Mouse (Mus musculus): ENCODE results near the gene Ppp1r12c. TPM values are rescaled to one million over a fixed set of nuclear protein-coding genes. Genes with fewer than 3 reads are reported as not detected.
A peak's percentile ranks its signal among the peaks of the same experiment; 100 is the strongest.

Gene Ppp1r12c
- polyA plus RNA-seq, 1 experiment from 2014 or later = 40.9 TPM

DNA sequence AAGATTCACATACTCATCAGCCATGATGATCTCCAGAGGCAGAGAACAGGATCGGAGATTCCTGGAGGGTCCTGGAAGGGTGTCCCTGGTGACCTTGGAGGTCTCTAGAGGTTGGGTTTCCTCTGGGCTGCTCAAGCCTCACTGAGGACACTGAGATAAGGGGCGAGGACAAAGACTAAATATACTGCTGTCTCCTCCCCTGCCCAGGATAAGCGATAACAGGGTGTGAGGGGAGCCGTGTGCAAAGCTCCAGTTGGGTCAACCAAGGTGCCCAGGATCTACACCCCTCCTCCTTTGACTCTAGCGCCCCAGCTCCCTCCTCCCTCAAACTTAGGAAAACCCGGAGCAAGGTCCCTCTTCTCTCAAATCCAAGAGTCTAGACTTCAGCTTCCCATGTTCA lies 20.8 kb upstream of the Ppp1r12c start:
- H3K27ac ChIP-seq (replicated peaks; ENCODE audit: low read depth, low read length) = no peak overlapping the region
- H3K9ac ChIP-seq (ENCODE audit: low read length) = no peak overlapping the region
- 82% methylated on average over 6 of the region's 6 CpGs for WGBS

DNA sequence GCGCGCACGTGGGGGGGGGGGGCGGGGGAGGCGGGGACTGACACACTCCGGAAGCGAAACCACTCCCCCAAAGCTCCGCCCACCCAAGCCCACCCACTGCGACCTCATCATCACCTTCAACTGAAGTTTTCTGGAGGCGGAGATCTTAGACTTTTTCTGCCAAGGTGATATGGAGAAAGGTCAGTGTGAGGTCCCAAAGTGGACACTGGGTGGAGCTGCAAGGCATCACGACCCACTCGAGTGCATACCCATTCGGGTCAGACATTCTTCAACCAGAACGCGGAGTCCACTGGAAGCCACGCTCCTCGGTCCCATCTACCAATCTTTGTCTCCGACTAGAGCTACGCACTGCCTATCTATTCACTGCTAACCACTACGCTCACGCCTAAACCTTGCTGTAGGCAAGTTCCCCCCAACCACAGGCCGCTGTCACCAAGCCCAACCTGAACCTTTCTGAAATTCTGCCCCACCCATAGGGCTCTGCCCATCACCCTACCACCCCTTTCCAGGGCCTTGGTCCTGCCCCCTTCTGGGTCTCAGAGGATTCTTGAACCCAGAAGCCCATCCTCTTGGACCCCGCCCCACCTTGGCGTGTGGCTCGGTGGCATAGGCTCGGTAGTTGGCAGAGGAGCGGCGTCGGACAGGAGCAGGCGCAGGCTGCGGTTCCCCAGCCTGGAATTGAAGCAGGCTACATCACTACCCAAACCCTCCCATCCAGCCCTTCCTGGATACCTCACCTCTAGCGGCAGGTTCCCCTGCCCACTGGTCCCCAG lies 19.9 kb upstream of the Ppp1r12c start:
- H3K27ac ChIP-seq (replicated peaks; ENCODE audit: low read depth, low read length) = no peak overlapping the region
- H3K4me3 ChIP-seq (ENCODE audit: low read depth, low read length) = no peak overlapping the region
- peak overlapping the region; percentile 28 for H3K4me2 ChIP-seq (ENCODE audit: low read depth, severe bottlenecking)
- H3K36me3 ChIP-seq (ENCODE audit: control insufficient read depth, insufficient read depth, low read length) = no peaks in the 10 kb centered on the region
- no peaks in the 10 kb centered on the region; the same call in 1 of the 2 replicates for H3K4me1 ChIP-seq (ENCODE audit: control insufficient read depth, insufficient read depth, low read length)
- 0 out of 2 replicates have a peak, but pooled peaks have one; percentile 1 for ATAC-seq (ENCODE audit: insufficient number of reproducible peaks, low FRiP score, low TSS enrichment, low read depth)
- no peak for DNase-seq (ENCODE audit: low spot score)
- H3K27me3 ChIP-seq (ENCODE audit: control insufficient read depth, insufficient read depth, low read length) = no peaks in the 10 kb centered on the region
- WGBS = 32% methylated on average over 32 of the region's 32 CpGs
- no peaks in the 10 kb centered on the region for H3K9me3 ChIP-seq (ENCODE audit: control insufficient read depth, low read length)
- H3K9ac ChIP-seq (ENCODE audit: low read length) = no peak overlapping the region

More for the DNA sequence above, 20.8 kb upstream of the Ppp1r12c start:
- H3K36me3 ChIP-seq (ENCODE audit: control insufficient read depth, insufficient read depth, low read length) = no peaks in the 10 kb centered on the region
- no peaks in the 10 kb centered on the region for H3K27me3 ChIP-seq (ENCODE audit: control insufficient read depth, insufficient read depth, low read length)
- no peak for DNase-seq (ENCODE audit: low spot score)
- H3K4me1 ChIP-seq (ENCODE audit: control insufficient read depth, insufficient read depth, low read length) = 0 out of 2 replicates have a peak, but pooled peaks cover 4% of the 10 kb centered on the region
- no peaks in the 10 kb centered on the region for H3K9me3 ChIP-seq (ENCODE audit: control insufficient read depth, low read length)
- no peak overlapping the region for H3K4me3 ChIP-seq (ENCODE audit: low read depth, low read length)
- no peak for ATAC-seq (ENCODE audit: insufficient number of reproducible peaks, low FRiP score, low TSS enrichment, low read depth)
- no peak overlapping the region for H3K4me2 ChIP-seq (ENCODE audit: low read depth, severe bottlenecking)

DNA sequence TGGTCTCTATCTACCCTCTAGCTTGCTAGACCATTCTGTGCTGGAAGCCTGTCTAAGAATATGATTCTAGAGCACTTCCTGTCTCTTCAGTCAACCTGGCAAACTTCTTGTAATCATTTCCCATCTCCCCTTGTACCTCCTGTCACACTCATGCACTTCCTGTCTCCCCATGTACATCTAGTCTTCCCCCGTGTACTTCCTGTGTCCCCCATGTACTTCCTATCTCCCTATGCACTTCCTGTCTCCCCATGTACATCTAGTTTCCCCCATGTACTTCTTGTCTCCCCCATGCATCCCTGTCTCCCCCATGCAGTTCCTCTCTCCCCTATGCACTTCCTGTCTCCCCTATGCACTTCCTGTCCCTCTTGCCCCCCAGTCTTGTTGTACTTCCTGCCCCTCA lies 17.0 kb upstream of the Ppp1r12c start:
- no peaks in the 10 kb centered on the region for H3K27me3 ChIP-seq (ENCODE audit: control insufficient read depth, insufficient read depth, low read length)
- no peaks in the 10 kb centered on the region for H3K9me3 ChIP-seq (ENCODE audit: control insufficient read depth, low read length)
- ATAC-seq (ENCODE audit: insufficient number of reproducible peaks, low FRiP score, low TSS enrichment, low read depth) (no peak), DNase-seq (ENCODE audit: low spot score) (no peak)
- H3K27ac ChIP-seq (replicated peaks; ENCODE audit: low read depth, low read length) = no peak overlapping the region
- no peak overlapping the region for H3K4me3 ChIP-seq (ENCODE audit: low read depth, low read length)
- H3K36me3 ChIP-seq (ENCODE audit: control insufficient read depth, insufficient read depth, low read length) = no peaks in the 10 kb centered on the region
- H3K4me2 ChIP-seq (ENCODE audit: low read depth, severe bottlenecking) = no peak overlapping the region
- H3K4me1 ChIP-seq (ENCODE audit: control insufficient read depth, insufficient read depth, low read length) = peaks cover 2% of the 10 kb centered on the region; the same call in 1 of the 2 replicates
- no peak overlapping the region for H3K9ac ChIP-seq (ENCODE audit: low read length)
- WGBS = 80% methylated on average over 1 of the region's 1 CpGs

DNA sequence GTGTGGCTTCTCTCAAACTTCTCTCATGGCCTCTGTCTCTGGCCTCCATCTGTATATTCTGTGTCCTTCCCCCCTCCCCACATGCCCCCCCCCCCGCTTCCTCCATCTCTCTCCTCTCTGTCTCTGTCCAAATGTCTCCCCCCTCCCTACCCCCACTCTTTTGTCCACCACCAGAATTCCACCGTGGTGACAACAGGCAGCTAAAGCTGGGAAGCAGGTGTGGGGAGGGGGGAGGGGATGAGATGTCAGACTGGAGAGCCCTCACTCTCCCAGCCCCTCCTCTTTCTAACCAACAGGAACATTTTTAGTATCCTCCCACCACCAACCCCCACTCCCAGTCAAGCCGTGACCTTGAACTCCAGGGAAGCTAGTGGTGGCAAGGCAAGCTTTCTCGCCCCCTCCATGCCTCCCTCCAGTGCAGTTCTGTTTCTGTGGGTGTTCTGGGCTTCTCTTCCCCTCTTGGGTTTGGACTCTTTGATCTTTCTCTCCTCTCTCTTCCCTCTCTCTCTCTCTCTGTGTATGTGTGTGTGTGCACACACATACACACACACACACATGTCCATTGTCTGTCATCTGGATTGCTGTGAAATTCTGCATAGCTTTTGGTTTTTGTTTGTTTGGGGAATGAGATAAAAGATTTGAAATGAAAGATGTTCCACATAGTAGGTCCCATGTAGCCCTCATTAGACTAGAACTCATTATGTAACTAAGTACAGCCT lies 15.0 kb upstream of the Ppp1r12c start, which contains the start of gene Tnnt1:
Tnnt1 (minus strand) TSS at position 51 of the 719 bp plus-strand sequence.
- ATAC-seq (ENCODE audit: insufficient number of reproducible peaks, low FRiP score, low TSS enrichment, low read depth) (peak; percentile 51; the same call in 1 of the 2 replicates), DNase-seq (ENCODE audit: low spot score) (no peak)
- Histone ChIP-seq H3K27me3 (ENCODE audit: control insufficient read depth, insufficient read depth, low read length) (no peaks in the 10 kb centered on the region), H3K9ac (ENCODE audit: low read length) (no peak within 1 kb of the TSS), H3K4me1 (ENCODE audit: control insufficient read depth, insufficient read depth, low read length) (peaks cover 2% of the 10 kb centered on the region; the same call in 1 of the 2 replicates), H3K27ac (replicated peaks; ENCODE audit: low read depth, low read length) (no peak within 1 kb of the TSS), H3K4me2 (ENCODE audit: low read depth, severe bottlenecking) (peak within 1 kb of the TSS; percentile 4; the same call in 1 of the 2 replicates), H3K4me3 (ENCODE audit: low read depth, low read length) (no peak within 1 kb of the TSS), H3K9me3 (ENCODE audit: control insufficient read depth, low read length) (no peaks in the 10 kb centered on the region), H3K36me3 (ENCODE audit: control insufficient read depth, insufficient read depth, low read length) (no peaks in the 10 kb centered on the region)
- WGBS = 18% methylated on average over 4 of the region's 4 CpGs

DNA sequence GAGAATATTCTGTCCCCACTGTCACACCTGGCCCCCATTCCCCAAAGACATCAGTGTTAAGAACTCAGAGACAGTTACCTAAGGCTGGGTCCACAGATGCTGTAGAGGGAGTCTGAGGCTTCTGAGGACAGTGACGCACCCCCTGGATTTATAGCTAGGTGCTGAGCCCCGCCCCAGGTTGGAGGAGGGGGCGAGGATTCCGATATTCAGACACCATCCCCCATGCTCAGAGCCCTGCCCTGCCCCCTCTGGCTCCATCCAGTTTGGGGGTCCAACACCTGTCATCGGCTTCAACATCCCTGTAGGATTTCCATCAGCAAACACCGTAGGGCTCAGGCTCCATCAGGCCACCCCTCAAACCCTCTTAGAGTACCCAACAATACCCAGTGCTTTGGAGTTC lies 14.4 kb upstream of the Ppp1r12c start:
- ATAC-seq (ENCODE audit: insufficient number of reproducible peaks, low FRiP score, low TSS enrichment, low read depth) (peak; percentile 37), DNase-seq (ENCODE audit: low spot score) (no peak)
- Histone ChIP-seq H3K4me2 (ENCODE audit: low read depth, severe bottlenecking) (peak overlapping the region; percentile 4; the same call in 1 of the 2 replicates), H3K27ac (replicated peaks; ENCODE audit: low read depth, low read length) (no peak overlapping the region), H3K9ac (ENCODE audit: low read length) (no peak overlapping the region), H3K4me1 (ENCODE audit: control insufficient read depth, insufficient read depth, low read length) (peaks cover 2% of the 10 kb centered on the region; the same call in 1 of the 2 replicates), H3K27me3 (ENCODE audit: control insufficient read depth, insufficient read depth, low read length) (no peaks in the 10 kb centered on the region), H3K4me3 (ENCODE audit: low read depth, low read length) (no peak overlapping the region), H3K36me3 (ENCODE audit: control insufficient read depth, insufficient read depth, low read length) (no peaks in the 10 kb centered on the region), H3K9me3 (ENCODE audit: control insufficient read depth, low read length) (no peaks in the 10 kb centered on the region)
- WGBS = 52% methylated on average over 6 of the region's 6 CpGs

DNA sequence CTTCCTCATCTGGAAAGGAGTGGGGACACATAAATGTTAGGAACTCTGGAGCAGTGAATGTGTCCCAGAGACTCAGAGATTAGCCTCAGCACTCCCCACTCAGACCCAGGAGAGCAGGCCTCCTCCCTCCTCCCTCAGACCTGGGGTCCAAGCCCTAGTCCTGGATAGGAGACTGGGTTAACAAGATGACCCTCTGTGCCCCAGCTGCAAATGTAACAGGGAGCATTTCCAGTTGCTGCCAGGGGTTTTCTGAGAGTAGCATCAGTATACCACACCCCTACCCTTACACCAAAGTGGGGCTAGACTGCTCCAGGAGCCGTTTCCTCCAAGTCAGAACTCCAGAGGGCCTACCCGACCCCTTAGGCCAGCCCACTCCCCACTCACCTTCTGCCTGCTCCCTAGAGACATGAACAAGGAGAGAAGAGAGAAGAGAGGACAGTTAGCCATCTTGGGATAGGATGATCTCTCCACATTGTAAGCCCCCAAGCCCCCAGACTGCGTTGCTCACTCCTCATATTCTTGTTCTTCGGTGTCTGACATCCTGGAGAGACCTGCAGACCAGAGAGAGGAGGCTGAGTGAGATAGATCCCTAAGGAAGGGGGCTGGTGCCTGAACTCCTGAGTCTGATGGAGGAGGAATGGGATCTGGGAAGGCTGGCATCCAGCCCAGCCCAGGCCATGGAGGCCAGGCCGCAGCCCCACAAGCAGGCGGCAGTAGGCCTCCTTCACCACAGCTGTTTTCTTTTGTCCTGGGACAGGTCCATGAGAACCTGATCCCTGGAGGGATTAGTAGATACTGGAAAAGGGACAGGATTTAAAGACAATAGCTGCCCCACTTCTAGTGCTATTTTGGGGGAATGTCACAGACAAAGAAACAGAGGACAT lies 12.6 kb upstream of the Ppp1r12c start:
- H3K27ac ChIP-seq (replicated peaks; ENCODE audit: low read depth, low read length) = no peak overlapping the region
- H3K4me2 ChIP-seq (ENCODE audit: low read depth, severe bottlenecking) = no peak overlapping the region
- WGBS = 71% methylated on average over 6 of the region's 6 CpGs
- no peak overlapping the region for H3K9ac ChIP-seq (ENCODE audit: low read length)
- H3K4me3 ChIP-seq (ENCODE audit: low read depth, low read length) = no peak overlapping the region
- DNase-seq (ENCODE audit: low spot score) (no peak), ATAC-seq (ENCODE audit: insufficient number of reproducible peaks, low FRiP score, low TSS enrichment, low read depth) (no peak)
- no peaks in the 10 kb centered on the region for H3K27me3 ChIP-seq (ENCODE audit: control insufficient read depth, insufficient read depth, low read length)
- peaks cover 2% of the 10 kb centered on the region; the same call in 1 of the 2 replicates for H3K4me1 ChIP-seq (ENCODE audit: control insufficient read depth, insufficient read depth, low read length)
- no peaks in the 10 kb centered on the region for H3K9me3 ChIP-seq (ENCODE audit: control insufficient read depth, low read length)
- no peaks in the 10 kb centered on the region for H3K36me3 ChIP-seq (ENCODE audit: control insufficient read depth, insufficient read depth, low read length)

DNA sequence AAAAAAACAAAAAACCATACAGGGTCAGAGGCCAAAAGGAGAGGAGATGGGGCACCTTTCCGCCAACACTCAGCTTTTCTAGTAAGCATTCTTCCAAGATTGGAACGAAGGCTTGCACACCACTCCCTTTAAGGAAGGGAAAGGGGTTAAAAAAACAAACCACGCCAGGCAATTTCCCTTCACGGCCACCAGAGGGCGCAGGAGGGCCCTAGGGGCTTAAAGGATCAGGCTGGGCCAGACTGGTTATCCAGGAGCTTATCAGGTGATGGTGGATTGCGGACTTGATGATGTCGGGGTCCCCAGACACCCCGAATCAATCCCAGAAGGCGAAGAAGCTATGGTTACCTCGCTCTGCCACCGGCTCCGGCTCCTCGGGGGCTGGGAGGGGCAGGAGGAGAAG lies 11.8 kb upstream of the Ppp1r12c start:
- Histone ChIP-seq H3K4me2 (ENCODE audit: low read depth, severe bottlenecking) (no peak overlapping the region), H3K9ac (ENCODE audit: low read length) (no peak overlapping the region), H3K27ac (replicated peaks; ENCODE audit: low read depth, low read length) (no peak overlapping the region), H3K4me1 (ENCODE audit: control insufficient read depth, insufficient read depth, low read length) (peaks cover 2% of the 10 kb centered on the region; the same call in 1 of the 2 replicates), H3K9me3 (ENCODE audit: control insufficient read depth, low read length) (no peaks in the 10 kb centered on the region), H3K4me3 (ENCODE audit: low read depth, low read length) (no peak overlapping the region), H3K36me3 (ENCODE audit: control insufficient read depth, insufficient read depth, low read length) (no peaks in the 10 kb centered on the region), H3K27me3 (ENCODE audit: control insufficient read depth, insufficient read depth, low read length) (no peaks in the 10 kb centered on the region)
- DNase-seq (ENCODE audit: low spot score) (peak; percentile 63), ATAC-seq (ENCODE audit: insufficient number of reproducible peaks, low FRiP score, low TSS enrichment, low read depth) (no peak)
- WGBS = 28% methylated on average over 13 of the region's 13 CpGs
